12 mouse cellular contexts compared by ENCODE assay signal in the genomic region with DNA sequence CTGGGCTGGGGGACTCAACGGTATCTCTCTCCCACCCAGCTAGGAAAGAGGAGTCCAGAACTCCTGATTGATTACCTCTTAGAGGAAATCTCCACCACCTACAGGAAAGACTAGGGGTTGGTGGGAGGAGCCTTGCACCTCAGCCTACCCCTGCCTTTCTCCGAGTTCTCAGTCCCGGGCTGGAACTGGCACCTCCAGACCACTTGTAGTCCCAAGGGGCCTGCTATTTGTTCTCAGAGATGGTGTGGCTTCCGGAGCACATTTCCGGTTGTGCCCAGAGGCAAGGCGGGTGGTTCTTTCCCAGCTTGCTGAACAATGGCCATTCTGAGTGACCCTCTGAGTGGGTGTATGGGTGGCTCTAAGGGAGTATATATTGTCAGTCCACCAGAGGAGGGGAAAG. TPM values are rescaled to one million over a fixed set of nuclear protein-coding genes. Genes with fewer than 3 reads are reported as not detected.
DNase-seq lines count a peak whose midpoint lies in the region; ATAC-seq and TF ChIP-seq lines count a peak whose summit lies in the region.
"Had no signal": no experiment of that assay in that cellular context is flagged by ENCODE, and none has a peak within 500 bp of the region (broad histone marks: within the 10 kb centered on the region; RNA-seq: fewer than 3 reads in every experiment).

No protein-coding gene starts in this region.

- H3K4me2 ChIP-seq in heart, postnatal 0 days (ENCODE audit: low read depth, low read length): no peak overlapping the region
- peak overlapping the region; percentile 38 for H3K4me2 ChIP-seq in CH12.LX (ENCODE audit: insufficient read depth, low read depth, poor library complexity, severe bottlenecking)
- no peak overlapping the region for H3K4me2 ChIP-seq in lung, embryonic 16.5 days (ENCODE audit: low read depth, low read length)
- H3K4me2 ChIP-seq: midbrain, embryonic 15.5 days had no signal

- H3K9ac ChIP-seq in heart, postnatal 0 days (replicated peaks; ENCODE audit: low read depth, low read length): no peak overlapping the region
- H3K9ac ChIP-seq in CH12.LX (ENCODE audit: insufficient read depth, low read depth): peak overlapping the region; percentile 7; the same call in 1 of the 2 replicates
- H3K9ac ChIP-seq in lung, embryonic 16.5 days (ENCODE audit: low read length): no peak overlapping the region
- H3K9ac ChIP-seq: midbrain, embryonic 15.5 days had no signal

- H3K4me3 ChIP-seq in heart, postnatal 0 days (ENCODE audit: low read depth, low read length): no peak overlapping the region
- no peak overlapping the region for H3K4me3 ChIP-seq in CH12.LX (replicated peaks in 1 of 3; ENCODE audit: low read depth in 2 of 3, low read length in 2 of 3, poor library complexity in 1 of 3)
- no peak overlapping the region for H3K4me3 ChIP-seq in cortical plate, adult 2 months (ENCODE audit: insufficient read depth, low read length)
- H3K4me3 ChIP-seq in lung, embryonic 16.5 days (ENCODE audit: low read length): no peak overlapping the region
- H3K4me3 ChIP-seq: midbrain, embryonic 15.5 days had no signal

- no peaks in the 10 kb centered on the region for H3K27me3 ChIP-seq in heart, postnatal 0 days (ENCODE audit: control insufficient read depth, insufficient read depth, low read length)
- H3K27me3 ChIP-seq in CH12.LX (replicated peaks): peaks cover 14% of the 10 kb centered on the region
- H3K27me3 ChIP-seq in lung, embryonic 16.5 days (ENCODE audit: control insufficient read depth, insufficient read depth, low read depth, low read length): no peaks in the 10 kb centered on the region
- H3K27me3 ChIP-seq: midbrain, embryonic 15.5 days had no signal

- no peak for DNase-seq in heart, postnatal 0 days (ENCODE audit: low spot score)
- no peak for DNase-seq in heart, adult 18-20 months
- peak; percentile 41 for DNase-seq in CH12.LX (ENCODE audit: extremely low read depth)
- no peak for DNase-seq in cerebellum, adult 8-10 months
- no peak for DNase-seq in cerebellum, postnatal 36 days
- no peak for DNase-seq in layer of hippocampus, adult 8-10 months (ENCODE audit: low spot score in 2 of 2)
- DNase-seq: cerebellum, postnatal 10 days; gastrocnemius, postnatal 10 days had no signal

- no peaks in the 10 kb centered on the region for H3K9me3 ChIP-seq in heart, postnatal 0 days (replicated peaks; ENCODE audit: control insufficient read depth, low read length)
- H3K9me3 ChIP-seq in CH12.LX (replicated peaks; ENCODE audit: low read length): no peaks in the 10 kb centered on the region
- no peaks in the 10 kb centered on the region for H3K9me3 ChIP-seq in lung, embryonic 16.5 days (ENCODE audit: control insufficient read depth, low read length)
- H3K9me3 ChIP-seq: midbrain, embryonic 15.5 days had no signal

- dilution Hi-C loops in CH12.LX (cut with MboI; ENCODE audit: extremely low pct_ligation_motif_present, extremely low pct_unique_long_range_greater_than_20kb, low sequenced_read_pairs): no loop called here

- no peaks in the 10 kb centered on the region for H3K36me3 ChIP-seq in heart, postnatal 0 days (replicated peaks; ENCODE audit: control insufficient read depth, insufficient read depth, low read length)
- H3K36me3 ChIP-seq in CH12.LX (replicated peaks in 1 of 2; ENCODE audit: control insufficient read depth in 1 of 2, insufficient read depth in 1 of 2, low read length in 1 of 2): peaks cover 0 to 7% of the 10 kb centered on the region in 2 experiments
- H3K36me3 ChIP-seq in lung, embryonic 16.5 days (ENCODE audit: control insufficient read depth, insufficient read depth, low read length): no peaks in the 10 kb centered on the region
- H3K36me3 ChIP-seq: midbrain, embryonic 15.5 days had no signal

- peak; percentile 37; the same call in 1 of the 2 replicates for TF ChIP-seq POLR2A in CH12.LX (IDR thresholded peaks at IDR 0.05; ENCODE audit: low read depth, low read length)
- no peak for TF ChIP-seq POLR2A in cortical plate, adult 2 months (IDR thresholded peaks at IDR 0.05; ENCODE audit: extremely low read depth, insufficient read depth, low read length)

- TF ChIP-seq EP300 in heart, postnatal 0 days (IDR thresholded peaks at IDR 0.05; ENCODE audit: low read depth): 0 out of 2 replicates have a peak, but pooled peaks have one; percentile 29
- peak; percentile 60 for TF ChIP-seq EP300 in CH12.LX (IDR thresholded peaks at IDR 0.05; ENCODE audit: low read length)

- no peak for TF ChIP-seq CTCF in heart, postnatal 0 days (IDR thresholded peaks at IDR 0.05; ENCODE audit: low read depth)
- TF ChIP-seq CTCF in CH12.LX (conservative IDR thresholded peaks at IDR 0.05 in 1 of 2, IDR thresholded peaks at IDR 0.05 in 1 of 2; ENCODE audit: low read depth in 2 of 2, low read length in 2 of 2): no peak
- TF ChIP-seq CTCF in cortical plate, adult 2 months (IDR thresholded peaks at IDR 0.05; ENCODE audit: extremely low read depth, insufficient read depth, low read length): no peak

- in situ Hi-C loops in CH12.LX (cut with MboI; ENCODE audit: low pct_ligation_motif_present, low pct_unique_long_range_greater_than_20kb, low sequenced_read_pairs): no loop called here

- H3K79me2 ChIP-seq in CH12.LX (replicated peaks; ENCODE audit: control insufficient read depth, extremely low read depth, insufficient read depth, poor library complexity, severe bottlenecking): no peaks in the 10 kb centered on the region

- WGBS in heart, postnatal 0 days: 65% methylated on average over 6 of the region's 6 CpGs
- WGBS in lung, embryonic 16.5 days: 44% methylated on average over 6 of the region's 6 CpGs

- peak overlapping the region; percentile 39 for H3K27ac ChIP-seq in heart, postnatal 0 days (ENCODE audit: low read depth)
- H3K27ac ChIP-seq in CH12.LX (ENCODE audit: insufficient read depth, low read depth): no peak overlapping the region
- H3K27ac ChIP-seq in cortical plate, adult 2 months (ENCODE audit: insufficient read depth, low read length): 0 out of 2 replicates have a peak overlapping the region, but pooled peaks have one; percentile 33
- peak overlapping the region; percentile 54 for H3K27ac ChIP-seq in lung, embryonic 16.5 days (ENCODE audit: low read length)
- H3K27ac ChIP-seq: midbrain, embryonic 15.5 days had no signal

- peaks cover 41% of the 10 kb centered on the region for H3K4me1 ChIP-seq in heart, postnatal 0 days (ENCODE audit: control insufficient read depth, insufficient read depth)
- H3K4me1 ChIP-seq in CH12.LX (ENCODE audit: control insufficient read depth in 1 of 2, insufficient read depth in 2 of 2): peaks cover 15 to 29% of the 10 kb centered on the region in 2 experiments
- no peaks in the 10 kb centered on the region for H3K4me1 ChIP-seq in cortical plate, adult 2 months (ENCODE audit: control insufficient read depth, insufficient read depth, low read length)
- peaks cover 28% of the 10 kb centered on the region for H3K4me1 ChIP-seq in lung, embryonic 16.5 days (replicated peaks; ENCODE audit: control insufficient read depth, insufficient read depth, low read length)

- no peak for ATAC-seq in heart, postnatal 0 days (ENCODE audit: insufficient read depth, low read depth)
- ATAC-seq in lung, embryonic 16.5 days (ENCODE audit: low read depth): no peak
- ATAC-seq: inflammation-experienced regulatory T-cells, adult 6 months; midbrain, embryonic 15.5 days had no signal

- TF ChIP-seq RAD21 in CH12.LX (IDR thresholded peaks at IDR 0.05; ENCODE audit: low read depth, low read length): no peak

RNA-seq across cellular contexts. Expression of a gene that starts 10.6 kb away (rescaled TPM):
- total RNA-seq in heart, postnatal 0 days (2014; rRNA removed; ENCODE audit: low replicate concordance): 4.4 and 12.7 TPM in 2 replicates
- polyA plus RNA-seq in heart, postnatal 0 days (2015; fragmentation: Nextera tagmentation; extraction: Ambion mirVana): 0.75 and 0.90 TPM in 2 replicates
- total RNA-seq in heart, adult 18-20 months (2021): 10 to 100 TPM; 13.5 to 15.7 TPM
- 1.0 and 1.1 TPM in 2 replicates for total RNA-seq in CH12.LX (2012; rRNA removed)
- total RNA-seq in CH12.LX (2014; rRNA removed): 0.36 and 0.47 TPM in 2 replicates
- polyA plus RNA-seq in CH12.LX (2012; ENCODE audit: insufficient read length, low read depth): 0.93 and 0.94 TPM in 2 replicates
- polyA plus RNA-seq in cortical plate, adult 2 months (2012; rRNA removed): 3.1 and 3.2 TPM in 2 replicates
- polyA plus RNA-seq in lung, embryonic 16.5 days (2015; fragmentation: Nextera tagmentation; extraction: Ambion mirVana): 2.3 and 2.7 TPM in 2 replicates
- 1 to 10 TPM; 4.7 to 5.9 (median 5.6) TPM for total RNA-seq in layer of hippocampus, adult 8-10 months (2022)
- polyA plus RNA-seq: inflammation-experienced regulatory T-cells, adult 6 months had no signal

RNA-seq across cellular contexts. Expression of a gene that starts 11.5 kb away (rescaled TPM):
- 292 and 338 TPM in 2 replicates for total RNA-seq in heart, postnatal 0 days (2014; rRNA removed; ENCODE audit: low replicate concordance)
- polyA plus RNA-seq in heart, postnatal 0 days (2015; fragmentation: Nextera tagmentation; extraction: Ambion mirVana): 162 and 171 TPM in 2 replicates
- 100 to 1,000 TPM; 118 to 119 TPM for total RNA-seq in heart, adult 18-20 months (2021)
- total RNA-seq in CH12.LX (2012; rRNA removed): 76.1 and 85.2 TPM in 2 replicates
- 43.1 and 46.3 TPM in 2 replicates for total RNA-seq in CH12.LX (2014; rRNA removed)
- 149 and 180 TPM in 2 replicates for polyA plus RNA-seq in CH12.LX (2012; ENCODE audit: insufficient read length, low read depth)
- polyA plus RNA-seq in cortical plate, adult 2 months (2012; rRNA removed): 293 TPM in 2 replicates
- polyA plus RNA-seq in lung, embryonic 16.5 days (2015; fragmentation: Nextera tagmentation; extraction: Ambion mirVana): 377 and 397 TPM in 2 replicates
- total RNA-seq in layer of hippocampus, adult 8-10 months (2022): 100 to 1,000 TPM; 432 to 530 (median 469) TPM

RNA-seq across cellular contexts. Expression of a gene that starts 20.1 kb away (rescaled TPM):
- 2,939 and 3,145 TPM in 2 replicates for total RNA-seq in heart, postnatal 0 days (2014; rRNA removed; ENCODE audit: low replicate concordance)
- polyA plus RNA-seq in heart, postnatal 0 days (2015; fragmentation: Nextera tagmentation; extraction: Ambion mirVana): 7,680 and 7,748 TPM in 2 replicates
- total RNA-seq in heart, adult 18-20 months (2021): 1,000 to 10,000 TPM; 5,748 to 6,764 TPM
- total RNA-seq in CH12.LX (2012; rRNA removed): 0.25 and 0.29 TPM in 2 replicates
- 0.63 and 0.86 TPM in 2 replicates for total RNA-seq in CH12.LX (2014; rRNA removed)
- polyA plus RNA-seq in CH12.LX (2012; ENCODE audit: insufficient read length, low read depth): 0.66 and 1.0 TPM in 2 replicates
- polyA plus RNA-seq in cortical plate, adult 2 months (2012; rRNA removed): 43.3 and 50.1 TPM in 2 replicates
- polyA plus RNA-seq in lung, embryonic 16.5 days (2015; fragmentation: Nextera tagmentation; extraction: Ambion mirVana): 93.6 and 113 TPM in 2 replicates
- total RNA-seq in layer of hippocampus, adult 8-10 months (2022): 1 to 10 TPM; 2.3 to 3.7 (median 2.9) TPM
- polyA plus RNA-seq: inflammation-experienced regulatory T-cells, adult 6 months had no signal

RNA-seq across cellular contexts. Expression of a gene that starts 22.9 kb away (rescaled TPM):
- total RNA-seq in heart, postnatal 0 days (2014; rRNA removed; ENCODE audit: low replicate concordance): 2.1 and 7.4 TPM in 2 replicates
- polyA plus RNA-seq in heart, postnatal 0 days (2015; fragmentation: Nextera tagmentation; extraction: Ambion mirVana): 11.7 and 12.5 TPM in 2 replicates
- total RNA-seq in heart, adult 18-20 months (2021): 1 to 10 TPM; 4.2 to 5.1 TPM
- total RNA-seq in CH12.LX (2012; rRNA removed) (11.1 and 13.9 TPM in 2 replicates), CH12.LX (2014; rRNA removed) (13.5 and 14.3 TPM in 2 replicates)
- 10.0 and 12.5 TPM in 2 replicates for polyA plus RNA-seq in CH12.LX (2012; ENCODE audit: insufficient read length, low read depth)
- 5.3 and 7.6 TPM in 2 replicates for polyA plus RNA-seq in cortical plate, adult 2 months (2012; rRNA removed)
- 13.5 TPM in 2 replicates for polyA plus RNA-seq in lung, embryonic 16.5 days (2015; fragmentation: Nextera tagmentation; extraction: Ambion mirVana)
- total RNA-seq in layer of hippocampus, adult 8-10 months (2022): 1 to 10 TPM; 4.5 to 5.4 (median 4.9) TPM

RNA-seq across cellular contexts. Expression of a gene that starts 23.0 kb away (rescaled TPM):
- total RNA-seq in heart, postnatal 0 days (2014; rRNA removed; ENCODE audit: low replicate concordance): 51.1 and 64.0 TPM in 2 replicates
- 34.2 and 38.6 TPM in 2 replicates for polyA plus RNA-seq in heart, postnatal 0 days (2015; fragmentation: Nextera tagmentation; extraction: Ambion mirVana)
- total RNA-seq in heart, adult 18-20 months (2021): 10 to 100 TPM; 42.4 to 45.3 TPM
- total RNA-seq in CH12.LX (2012; rRNA removed): 56.6 and 58.0 TPM in 2 replicates
- total RNA-seq in CH12.LX (2014; rRNA removed): 61.8 and 62.0 TPM in 2 replicates
- polyA plus RNA-seq in CH12.LX (2012; ENCODE audit: insufficient read length, low read depth): 87.7 and 100 TPM in 2 replicates
- polyA plus RNA-seq in cortical plate, adult 2 months (2012; rRNA removed): 140 and 143 TPM in 2 replicates
- polyA plus RNA-seq in lung, embryonic 16.5 days (2015; fragmentation: Nextera tagmentation; extraction: Ambion mirVana): 79.8 and 82.2 TPM in 2 replicates
- 100 to 1,000 TPM; 118 to 138 (median 130) TPM for total RNA-seq in layer of hippocampus, adult 8-10 months (2022)

Comparison
In these comparisons a context has a peak if more than half of its experiments do, and no peak if none do; other contexts are left out.
1. RNA of a gene that starts 20.1 kb away (total RNA-seq): 5,748 to 6,764 TPM in heart, adult 18-20 months and 2,939 to 3,145 TPM in heart, postnatal 0 days; 2.3 to 3.7 TPM in layer of hippocampus, adult 8-10 months and 0.25 to 0.86 TPM in CH12.LX; every median in the first group is over 100 times any median in the second.